Mouse (Mus musculus): ENCODE results near the gene Gpt2. TPM values are rescaled to one million over a fixed set of nuclear protein-coding genes. Genes with fewer than 3 reads are reported as not detected.
A peak's percentile ranks its signal among the peaks of the same experiment; 100 is the strongest.

The Gpt2 gene
- total RNA-seq (2015) (0.59 and 1.7 TPM in 2 replicates), total RNA-seq (2017) (1.7 and 1.8 TPM in 2 replicates)

GRCm38 (mm10) chr8:85492125-85492875, at the start of gene Gpt2:
Gene Gpt2 (plus strand): TSS chr8:85492576.
- peak; percentile 95 for ATAC-seq (ENCODE audit: poor library complexity, severe bottlenecking)

- ATAC-seq (ENCODE audit: poor library complexity, severe bottlenecking): no peak
These were observed 48.3 kb upstream of the Gpt2 start for GRCm38 (mm10) chr8:85444092-85444491.

- ATAC-seq (ENCODE audit: poor library complexity, severe bottlenecking): no peak
These were observed 46.3 kb upstream of the Gpt2 start for GRCm38 (mm10) chr8:85445936-85446685.

- ATAC-seq (ENCODE audit: poor library complexity, severe bottlenecking): peak; percentile 71
These were observed 42.0 kb upstream of the Gpt2 start for GRCm38 (mm10) chr8:85450335-85450734.

- no peak for ATAC-seq (ENCODE audit: poor library complexity, severe bottlenecking)
These were observed 40.0 kb upstream of the Gpt2 start for GRCm38 (mm10) chr8:85452328-85452727.

- no peak for ATAC-seq (ENCODE audit: poor library complexity, severe bottlenecking)
These were observed 39.1 kb upstream of the Gpt2 start for GRCm38 (mm10) chr8:85453256-85453655.

- ATAC-seq (ENCODE audit: poor library complexity, severe bottlenecking): no peak
These were observed 37.6 kb upstream of the Gpt2 start for GRCm38 (mm10) chr8:85454750-85455149.

- peak; percentile 87 for ATAC-seq (ENCODE audit: poor library complexity, severe bottlenecking)
These were observed 35.8 kb upstream of the Gpt2 start for GRCm38 (mm10) chr8:85456536-85456935.

- ATAC-seq (ENCODE audit: poor library complexity, severe bottlenecking): no peak
These were observed 32.8 kb upstream of the Gpt2 start for GRCm38 (mm10) chr8:85459582-85459981.

- no peak for ATAC-seq (ENCODE audit: poor library complexity, severe bottlenecking)
These were observed 31.6 kb upstream of the Gpt2 start for GRCm38 (mm10) chr8:85460804-85461203.

GRCm38 (mm10) chr8:85461377-85461776, 31.0 kb upstream of the Gpt2 start:
- ATAC-seq (ENCODE audit: poor library complexity, severe bottlenecking): peak; percentile 68

- ATAC-seq (ENCODE audit: poor library complexity, severe bottlenecking): no peak
These were observed 29.9 kb upstream of the Gpt2 start for GRCm38 (mm10) chr8:85462441-85462840.

GRCm38 (mm10) chr8:85464316-85464715, 28.1 kb upstream of the Gpt2 start:
- no peak for ATAC-seq (ENCODE audit: poor library complexity, severe bottlenecking)

- ATAC-seq (ENCODE audit: poor library complexity, severe bottlenecking): no peak
These were observed 26.3 kb upstream of the Gpt2 start for GRCm38 (mm10) chr8:85466056-85466455.

GRCm38 (mm10) chr8:85470753-85471152, 21.6 kb upstream of the Gpt2 start:
- ATAC-seq (ENCODE audit: poor library complexity, severe bottlenecking): no peak

GRCm38 (mm10) chr8:85472800-85473199, 19.6 kb upstream of the Gpt2 start:
- no peak for ATAC-seq (ENCODE audit: poor library complexity, severe bottlenecking)

- no peak for ATAC-seq (ENCODE audit: poor library complexity, severe bottlenecking)
These were observed 19.1 kb upstream of the Gpt2 start for GRCm38 (mm10) chr8:85473246-85473645.

- ATAC-seq (ENCODE audit: poor library complexity, severe bottlenecking): no peak
These were observed 17.5 kb upstream of the Gpt2 start for GRCm38 (mm10) chr8:85474924-85475323.

GRCm38 (mm10) chr8:85476970-85477545, 15.3 kb upstream of the Gpt2 start:
- no peak for ATAC-seq (ENCODE audit: poor library complexity, severe bottlenecking)

GRCm38 (mm10) chr8:85478397-85478796, 14.0 kb upstream of the Gpt2 start:
- no peak for ATAC-seq (ENCODE audit: poor library complexity, severe bottlenecking)

GRCm38 (mm10) chr8:85479710-85480109, 12.7 kb upstream of the Gpt2 start:
- ATAC-seq (ENCODE audit: poor library complexity, severe bottlenecking): no peak

GRCm38 (mm10) chr8:85481900-85482299, 10.5 kb upstream of the Gpt2 start:
- ATAC-seq (ENCODE audit: poor library complexity, severe bottlenecking): peak; percentile 100
